Mouse (Mus musculus): ENCODE results near the gene Rrp36.

Rrp36 gene

DNA sequence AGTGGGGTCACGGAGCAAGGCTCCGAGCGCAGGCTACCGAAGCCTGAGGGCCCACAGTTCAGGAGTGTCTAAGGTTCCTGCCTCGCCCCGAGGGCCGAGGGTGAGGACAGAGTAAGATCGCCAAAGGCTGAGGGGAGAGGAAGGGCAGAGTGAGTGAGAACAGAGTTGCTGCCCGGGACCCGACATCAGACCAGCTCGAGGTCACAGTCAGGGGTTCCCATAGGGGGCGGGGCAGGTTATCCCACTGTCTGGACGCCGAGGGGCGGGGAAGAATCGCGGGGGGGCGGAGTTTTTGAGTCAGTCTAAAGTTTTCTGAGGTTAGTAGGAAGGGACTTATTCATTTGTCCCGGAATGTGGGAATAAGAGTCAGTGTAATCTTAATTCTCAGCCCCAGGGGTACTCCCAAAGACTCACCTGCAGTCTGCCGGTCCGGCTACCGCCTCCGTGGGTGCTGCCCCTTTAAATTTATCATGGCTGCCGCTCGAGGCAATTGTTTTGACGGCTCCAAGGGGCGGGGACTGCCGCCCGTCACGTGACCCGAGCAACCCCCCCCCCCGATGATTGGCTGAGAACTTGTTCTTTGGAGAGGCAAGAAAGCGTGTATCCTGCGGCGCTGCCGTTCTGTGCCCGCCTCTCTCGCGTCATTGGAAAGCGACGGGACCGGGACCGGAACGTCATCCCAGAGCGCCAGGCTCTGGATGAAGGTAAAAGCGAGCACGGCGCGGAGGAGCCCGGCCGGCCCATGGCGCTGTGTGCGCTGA is 28.4 kb downstream of the Rrp36 start, which contains the start of the genes Klc4 and Mrpl2:
TSS of gene Klc4 (minus strand) at position 462 of the 761 bp plus-strand sequence.
TSS of gene Mrpl2 (plus strand) at position 669 of the 761 bp plus-strand sequence.
- DNase-seq: peak; percentile 98 to 99

DNA sequence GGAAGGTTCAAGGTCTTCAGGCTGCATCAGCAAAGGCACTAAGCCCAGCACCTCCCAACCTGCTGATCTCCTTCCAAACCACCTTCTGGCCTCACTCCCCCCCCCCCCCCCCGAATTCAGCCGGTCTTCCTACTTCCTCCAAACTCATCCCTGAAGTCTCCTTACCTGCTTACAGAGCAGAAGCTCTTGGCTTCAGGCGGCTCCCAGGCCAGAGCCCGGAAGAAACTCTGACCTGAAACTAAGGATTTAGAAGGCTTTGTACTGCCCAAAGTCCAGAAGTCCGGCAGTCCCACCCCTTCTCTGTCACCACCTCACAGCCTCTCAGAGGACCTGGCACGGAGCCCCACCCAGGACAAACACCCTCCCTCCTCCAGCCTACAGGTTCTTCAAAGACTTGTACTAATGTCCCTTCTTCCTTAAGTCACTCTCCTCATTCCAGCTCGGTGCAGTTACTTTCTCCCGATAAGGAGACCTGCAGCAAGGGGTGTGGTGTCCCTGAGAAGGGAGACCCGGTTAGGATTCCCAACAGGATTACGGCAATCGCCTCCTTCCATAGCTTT is 29.2 kb downstream of the Rrp36 start:
- peak; percentile 94 to 95 for DNase-seq

DNA sequence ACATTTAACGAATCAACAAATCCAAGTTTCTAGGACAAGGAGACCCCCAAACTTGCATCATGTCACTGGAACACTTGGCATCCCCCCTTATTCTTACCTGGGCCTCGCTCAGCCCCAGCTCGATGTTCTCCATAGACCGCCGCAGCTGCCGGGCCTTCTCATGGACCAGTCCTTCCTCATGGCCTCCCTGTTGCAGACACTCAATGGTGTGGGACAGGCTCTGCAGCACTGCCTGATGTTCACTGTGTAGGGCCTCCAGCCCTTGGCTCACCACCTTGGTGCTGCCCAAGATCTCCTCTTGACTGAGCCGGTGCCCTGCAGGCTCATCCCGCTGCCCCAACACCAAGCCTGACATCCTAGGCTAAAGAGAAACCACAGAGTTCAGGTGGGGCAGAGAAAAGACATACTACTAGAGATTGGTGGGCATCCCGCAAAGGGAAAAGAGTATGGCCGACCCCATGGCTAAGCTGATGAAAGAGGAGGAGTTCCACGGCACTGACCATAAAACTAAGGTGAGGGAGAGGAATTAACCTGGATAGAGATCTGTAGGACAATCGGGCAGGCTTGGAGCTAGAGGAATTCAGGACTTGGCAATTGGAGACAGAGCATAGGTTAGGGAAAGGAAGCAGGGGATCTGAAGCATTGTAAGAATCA is 29.9 kb downstream of the Rrp36 start:
- DNase-seq: no peak

DNA sequence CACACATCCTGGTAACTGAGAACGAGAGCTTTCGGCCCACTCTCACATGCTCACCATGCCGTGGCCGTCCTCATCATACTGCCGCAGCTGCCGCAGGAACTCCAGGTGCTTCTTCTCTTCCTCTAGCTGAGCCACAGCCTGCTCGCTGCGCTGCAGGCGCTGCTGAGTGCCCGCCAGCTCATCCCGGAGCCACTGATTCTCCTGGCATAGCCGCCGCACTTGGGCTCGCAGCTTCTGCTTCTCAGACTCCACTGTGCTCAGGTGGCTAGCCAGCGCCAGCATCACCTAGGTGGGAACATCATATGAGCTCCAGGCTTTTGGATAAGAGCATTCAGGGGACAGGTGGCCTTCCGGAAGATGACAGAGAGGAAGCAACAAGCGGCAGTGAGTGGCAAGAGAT is 32.1 kb downstream of the Rrp36 start:
- DNase-seq: no peak

DNA sequence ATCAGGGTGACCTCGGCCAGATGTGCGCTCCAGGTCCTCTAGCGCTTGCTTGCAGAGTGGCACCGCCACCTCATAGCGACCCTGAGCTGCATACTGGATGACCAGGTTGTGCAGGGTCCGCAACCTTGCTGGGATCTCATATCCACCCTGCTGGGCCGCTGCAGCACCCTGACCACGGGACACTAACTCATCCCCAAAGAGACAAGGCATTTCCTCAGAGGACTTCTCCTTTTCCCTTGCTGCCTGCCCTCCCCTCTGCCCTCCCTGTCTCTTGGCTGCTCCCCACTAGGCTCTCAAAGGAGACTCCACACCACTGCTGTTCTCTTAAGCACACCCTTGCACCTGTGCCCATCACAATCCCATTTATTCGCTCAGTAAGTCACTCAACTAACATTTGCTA is 34.2 kb downstream of the Rrp36 start:
- no peak for DNase-seq

DNA sequence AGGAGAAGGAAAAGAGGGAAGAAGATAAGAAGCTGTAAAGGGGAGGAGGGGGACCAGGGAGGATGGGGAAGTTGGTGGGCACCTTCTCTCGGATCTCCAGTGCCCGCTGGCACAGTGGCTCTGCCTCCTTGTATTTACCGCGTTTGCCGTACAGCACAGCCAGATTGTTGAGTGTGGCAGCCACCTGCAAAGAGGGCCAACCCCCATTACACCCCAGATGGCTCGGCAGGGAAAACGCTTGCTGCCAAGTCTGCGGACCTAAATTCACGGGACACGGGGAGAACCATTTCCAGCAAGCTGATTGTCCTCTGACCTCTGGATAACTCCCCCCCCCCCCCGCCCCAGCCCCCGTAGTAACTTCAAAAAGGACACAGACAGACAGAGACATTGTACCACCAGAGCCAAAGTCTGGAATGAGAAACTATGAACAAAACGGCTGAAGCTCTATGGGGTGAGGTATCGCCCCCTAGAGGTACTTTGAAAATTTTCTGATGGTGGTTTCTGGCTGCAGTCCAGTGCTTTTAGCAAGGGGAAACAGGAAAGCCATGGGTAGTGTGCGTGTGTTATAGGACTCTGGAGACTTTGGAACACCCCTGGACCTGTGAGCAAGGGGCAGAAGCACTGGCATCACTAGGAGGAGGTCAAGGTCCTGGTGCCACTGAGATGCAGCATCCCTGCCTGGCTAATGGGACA is 37.2 kb downstream of the Rrp36 start:
- DNase-seq: peak; percentile 66 to 76

DNA sequence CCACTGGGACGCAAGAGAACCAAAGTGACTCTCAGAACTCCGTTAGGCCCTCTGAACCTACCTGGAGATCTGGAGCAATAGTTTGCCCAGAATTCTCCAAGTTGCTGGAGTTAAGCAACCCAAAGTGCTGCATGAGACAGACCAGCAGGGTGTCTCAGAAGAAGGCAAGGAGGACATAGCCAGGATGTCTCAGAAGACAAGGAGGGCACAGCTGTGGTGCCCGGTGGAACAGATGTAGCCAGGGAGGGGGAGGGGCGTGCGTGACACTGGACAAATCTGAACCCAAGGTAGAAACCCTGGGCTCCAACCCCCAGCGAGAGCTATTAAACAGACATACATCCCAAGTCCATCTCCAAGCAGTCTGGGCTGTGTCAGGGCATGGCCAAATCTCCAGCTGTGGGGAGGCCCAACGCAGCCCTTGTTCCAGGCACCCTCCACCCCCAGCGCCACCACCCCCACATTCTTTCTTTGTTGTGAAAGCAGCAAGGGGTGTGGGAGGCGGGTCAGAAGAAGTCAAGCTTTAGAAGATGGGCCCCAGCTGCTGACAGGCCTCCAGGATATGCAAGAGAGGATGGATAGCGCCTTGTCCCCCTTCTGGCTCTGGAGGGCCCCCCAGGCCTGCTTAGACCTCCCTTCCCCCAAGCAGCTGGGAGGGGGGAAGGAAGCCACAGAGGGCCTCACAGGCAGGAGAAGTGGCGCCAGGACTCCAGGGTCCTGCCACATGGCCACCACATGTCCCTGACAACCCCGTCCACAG is 44.3 kb downstream of the Rrp36 start:
- peak; percentile 61 to 64 for DNase-seq

DNA sequence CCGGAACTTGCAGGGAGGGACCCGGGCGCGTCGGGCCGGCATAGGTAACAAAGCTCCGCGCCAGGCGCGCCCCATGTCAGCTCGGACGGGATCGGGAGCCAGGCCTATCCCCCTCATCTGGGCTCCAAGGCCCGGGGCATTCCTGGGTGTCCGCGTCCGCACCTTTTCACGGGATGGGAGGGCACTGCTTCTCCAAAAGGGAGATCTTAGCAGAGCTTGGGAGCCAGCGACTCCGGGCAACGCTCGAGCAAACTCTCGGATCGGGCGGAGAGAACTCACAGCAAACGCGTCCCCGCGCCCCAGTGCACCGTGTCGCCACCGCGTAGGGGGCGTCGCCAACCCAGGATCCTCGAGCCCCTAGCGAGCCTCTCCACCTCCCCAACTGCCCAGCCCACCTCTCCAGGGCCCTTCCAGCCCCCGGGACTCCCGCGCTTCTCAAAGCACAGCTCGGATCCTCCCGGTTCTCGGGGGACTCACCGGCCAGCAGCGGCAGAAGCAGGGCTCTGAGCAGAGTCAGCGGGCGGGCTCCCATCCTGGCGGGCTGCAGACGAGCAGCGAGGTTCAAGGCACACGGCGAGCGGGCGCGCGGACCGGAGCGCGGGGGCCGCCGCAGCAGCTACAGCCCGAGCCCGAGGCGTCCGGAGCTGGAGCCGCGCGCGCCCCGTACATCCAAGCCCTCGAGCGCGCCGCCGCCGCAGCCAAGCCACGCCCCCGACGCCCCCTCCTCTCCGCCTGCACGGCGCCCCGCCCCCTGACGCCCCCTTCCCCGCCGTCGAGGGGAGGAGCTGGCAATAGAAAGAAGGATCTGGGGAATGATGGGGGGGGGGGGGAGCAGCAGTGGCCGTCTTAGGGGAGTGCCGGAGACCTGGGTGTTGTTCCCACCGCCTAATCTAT is 45.1 kb downstream of the Rrp36 start, which contains the start of gene Ptk7:
TSS of gene Ptk7 (minus strand) at position 714 of the 894 bp plus-strand sequence.
- peak; percentile 33 to 78 for DNase-seq

DNA sequence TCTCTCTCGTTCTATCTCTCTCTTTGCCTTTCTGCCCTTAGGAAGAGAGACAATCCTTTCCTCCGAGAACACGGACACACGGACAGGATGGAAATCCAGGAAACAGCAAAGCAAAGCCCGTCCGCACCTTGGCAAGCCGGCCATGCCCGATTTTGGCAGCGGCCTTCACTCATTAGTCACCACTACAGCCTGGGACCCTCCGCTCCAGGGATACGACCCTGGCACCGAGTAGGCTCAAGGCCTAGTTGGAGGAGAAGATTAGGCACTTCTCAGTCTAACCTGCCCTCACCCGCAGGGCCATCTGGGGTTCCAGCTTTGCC is 45.7 kb downstream of the Rrp36 start:
- peak in 1 of 2 experiments; percentile 49 for DNase-seq

DNA sequence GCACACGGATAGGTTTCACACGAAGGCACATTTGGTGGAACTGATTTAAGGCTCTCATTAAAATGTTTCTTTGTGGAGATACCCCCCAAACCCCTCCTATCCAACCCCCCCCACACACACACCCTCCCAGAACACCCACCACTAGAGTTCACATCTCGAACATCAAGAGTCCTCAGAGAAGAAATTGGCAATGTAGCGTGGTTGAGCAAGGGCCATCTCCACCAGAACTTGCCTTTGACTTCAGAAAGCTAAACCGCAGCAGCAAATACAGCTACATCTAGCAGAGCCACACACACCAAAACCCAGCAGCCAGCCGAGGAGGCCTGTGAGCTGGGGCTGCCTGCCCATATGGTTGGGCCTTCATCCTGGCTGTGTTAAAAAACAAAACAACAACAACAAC is 46.7 kb downstream of the Rrp36 start:
- DNase-seq: no peak

DNA sequence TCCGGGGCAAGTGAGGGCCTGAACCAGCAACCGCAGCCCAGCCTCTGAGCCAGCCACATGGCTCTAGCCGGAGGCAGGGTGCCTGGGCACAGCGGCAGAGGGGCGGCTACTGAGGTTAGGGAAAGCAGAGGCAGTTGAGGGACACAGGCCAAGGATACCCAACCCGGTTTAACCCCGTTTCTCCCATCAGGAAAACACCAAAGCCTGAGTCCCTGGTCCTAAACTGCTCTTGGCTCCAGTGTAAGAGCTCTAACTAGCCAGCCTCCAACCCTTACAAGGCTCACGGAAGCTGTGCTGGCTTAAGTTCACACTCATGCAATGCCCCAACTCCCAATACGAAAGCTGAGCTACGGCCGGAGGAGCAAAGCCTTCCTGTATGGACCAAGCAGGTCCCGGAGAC is 49.6 kb downstream of the Rrp36 start:
- no peak for DNase-seq

DNA sequence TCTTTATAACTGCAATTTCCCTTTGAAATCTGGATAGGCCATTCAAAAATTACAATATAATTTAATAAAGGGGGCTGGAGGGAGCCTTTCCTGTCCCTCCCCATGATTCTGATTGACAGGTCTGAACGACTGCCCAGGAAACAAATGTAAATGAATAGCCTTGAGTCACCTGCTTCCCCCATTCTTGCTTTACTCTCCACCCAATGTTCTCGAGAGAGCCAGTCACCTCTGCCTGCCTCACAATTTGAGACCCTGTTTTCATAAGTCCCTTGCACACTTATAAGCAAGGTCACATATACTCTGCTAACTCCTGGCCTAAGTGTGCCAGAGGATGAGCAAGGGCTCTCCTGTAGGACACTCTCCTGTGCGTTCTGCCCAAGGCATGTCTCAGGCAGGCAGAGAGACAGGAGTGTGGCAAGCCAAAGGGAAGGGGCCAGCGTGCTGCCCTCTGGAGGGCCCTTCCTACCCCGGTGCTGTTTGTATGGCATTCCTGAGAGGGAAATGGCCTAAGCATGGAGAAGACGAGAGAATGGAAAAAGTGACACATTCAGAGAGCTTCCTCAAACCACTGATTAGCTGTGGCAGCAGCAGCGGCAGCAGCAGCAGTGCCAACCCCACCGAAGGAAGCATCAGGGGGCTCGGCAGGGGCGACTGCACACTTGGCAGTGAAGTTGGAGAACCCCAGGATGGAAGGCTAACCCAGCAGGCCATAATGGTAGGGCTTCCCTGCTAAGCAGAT is 50.2 kb downstream of the Rrp36 start:
- no peak for DNase-seq

DNA sequence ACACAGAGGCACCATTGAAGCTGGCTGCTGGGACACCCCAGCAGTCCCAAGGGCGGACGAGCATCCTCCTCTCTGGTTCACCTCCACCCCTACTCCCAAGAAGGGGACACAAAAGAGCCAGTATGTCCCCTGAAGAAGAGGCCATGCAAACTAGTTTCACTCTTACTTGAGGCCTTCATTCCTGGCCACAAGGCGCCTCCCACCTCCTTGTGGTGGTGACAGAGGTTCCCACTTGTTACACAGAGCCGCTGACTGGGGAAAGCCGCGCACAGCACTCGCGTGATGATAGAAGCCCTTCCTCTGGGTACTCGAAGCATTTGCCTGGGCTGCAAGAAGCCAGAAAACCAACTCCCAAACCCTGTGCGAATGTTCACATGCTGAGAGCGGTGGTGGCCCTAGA is 51.9 kb downstream of the Rrp36 start:
- DNase-seq: no peak

DNA sequence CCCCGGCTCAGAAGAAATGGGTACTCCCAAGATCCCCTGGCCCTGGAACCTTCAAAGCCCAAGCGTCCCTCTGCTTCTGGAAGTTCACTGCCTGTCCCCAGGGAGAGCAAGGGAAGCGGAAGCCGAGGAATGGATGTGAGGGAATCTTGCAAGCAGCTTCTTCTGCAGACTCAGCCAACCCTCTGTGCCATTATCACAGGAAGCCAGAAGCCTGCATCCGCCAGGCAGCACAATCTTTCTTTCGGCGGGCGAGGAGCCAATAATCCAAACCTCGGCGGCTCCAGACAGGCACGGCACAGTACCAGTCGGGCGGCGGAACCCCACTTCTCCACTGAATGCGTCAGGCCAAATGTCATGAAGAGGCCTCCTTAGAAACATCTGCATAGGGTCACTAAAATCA is 52.8 kb downstream of the Rrp36 start:
- DNase-seq: peak; percentile 40 to 63

DNA sequence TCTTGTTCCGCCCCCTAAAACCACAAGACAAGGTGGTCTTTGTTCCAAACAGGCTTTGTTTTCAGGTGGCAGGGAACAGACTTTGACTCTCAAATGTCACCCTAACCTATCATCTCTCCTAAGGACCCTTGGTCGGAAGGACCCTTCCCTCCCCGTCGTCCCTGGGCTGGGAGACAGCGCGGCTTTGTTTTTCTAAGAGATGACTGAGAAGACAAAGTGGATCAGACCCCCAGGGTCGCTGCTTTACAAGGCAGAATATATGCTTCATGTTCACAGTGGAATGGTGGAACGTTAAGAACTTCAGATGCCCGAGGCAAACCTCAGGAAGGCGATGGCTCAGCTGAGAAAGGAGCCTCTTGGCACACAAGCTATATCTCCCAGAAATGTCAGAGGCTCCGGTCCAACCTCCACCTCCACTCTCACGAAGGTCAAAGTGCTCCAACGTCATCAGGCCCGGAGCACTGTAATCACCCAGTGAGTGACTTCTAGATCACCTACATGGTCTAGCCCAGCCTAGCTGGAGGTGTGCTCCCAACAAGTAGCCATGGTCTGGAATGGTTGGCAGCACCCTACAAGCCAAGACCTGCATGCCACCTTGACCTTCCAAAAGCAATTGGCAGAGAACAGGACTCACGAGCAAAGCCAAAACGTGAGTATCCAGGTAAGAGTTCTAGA is 54.3 kb downstream of the Rrp36 start:
- no peak for DNase-seq

DNA sequence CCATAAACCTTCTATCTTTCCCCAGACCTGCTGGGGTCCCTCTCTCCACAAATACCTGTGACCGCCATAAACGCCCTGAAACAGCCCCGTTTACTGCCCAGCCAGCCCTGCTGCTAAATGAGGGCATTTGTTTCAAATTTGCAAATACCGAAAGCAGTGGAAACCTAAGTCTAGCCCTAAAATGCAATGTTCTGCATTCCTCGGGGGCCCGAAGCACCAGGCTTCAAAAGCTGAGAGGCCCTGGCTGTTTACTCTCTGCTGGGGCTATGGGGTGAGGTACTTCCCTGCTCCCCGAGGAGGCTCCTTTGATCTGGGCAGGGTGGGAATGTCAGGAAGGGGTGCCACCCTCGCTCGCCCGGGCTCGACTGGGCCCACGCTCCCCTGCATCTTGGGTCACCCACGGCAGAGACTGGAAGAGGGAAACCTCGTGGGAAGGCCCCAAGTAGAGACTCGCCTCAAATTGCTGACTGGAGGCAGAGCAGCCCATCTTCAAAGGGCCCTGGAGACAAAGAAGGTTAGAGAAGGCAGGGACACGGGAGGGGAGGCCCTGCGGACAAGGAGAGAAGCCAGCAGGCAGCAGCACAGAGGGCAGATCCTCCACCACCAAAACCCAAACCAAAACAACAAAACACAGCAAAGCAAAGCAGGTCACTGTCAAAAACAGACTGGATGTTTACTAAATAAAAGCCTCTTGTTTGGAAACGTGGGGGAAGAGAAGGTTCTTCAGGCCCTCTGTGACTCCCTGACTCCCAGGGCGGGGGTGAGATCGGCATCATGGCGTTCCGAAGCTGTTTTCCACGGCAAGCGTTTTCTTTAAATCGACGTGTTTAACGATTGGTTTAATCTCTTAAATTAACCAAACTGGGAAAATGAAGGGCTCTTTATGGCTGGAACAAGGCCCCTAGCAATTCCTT is 55.1 kb downstream of the Rrp36 start:
- DNase-seq: no peak

DNA sequence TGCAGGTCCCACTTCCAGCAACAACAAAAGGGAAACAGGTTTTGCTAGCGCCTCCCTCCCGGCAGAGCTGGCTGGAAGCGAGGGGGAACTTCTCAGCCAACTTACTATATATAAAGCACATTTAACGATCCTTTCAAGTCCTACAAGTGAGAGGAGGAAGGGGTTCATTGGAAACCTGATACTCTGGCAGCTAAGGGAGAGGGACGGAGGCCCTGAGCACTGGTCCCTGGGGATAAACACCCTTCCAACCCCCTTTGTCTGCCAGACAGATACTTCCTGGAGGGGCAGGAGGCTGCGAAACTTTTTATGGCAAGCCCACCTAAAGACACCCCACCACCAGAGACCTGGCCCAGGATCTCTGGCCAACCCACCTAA is 55.8 kb downstream of the Rrp36 start:
- DNase-seq: no peak

DNA sequence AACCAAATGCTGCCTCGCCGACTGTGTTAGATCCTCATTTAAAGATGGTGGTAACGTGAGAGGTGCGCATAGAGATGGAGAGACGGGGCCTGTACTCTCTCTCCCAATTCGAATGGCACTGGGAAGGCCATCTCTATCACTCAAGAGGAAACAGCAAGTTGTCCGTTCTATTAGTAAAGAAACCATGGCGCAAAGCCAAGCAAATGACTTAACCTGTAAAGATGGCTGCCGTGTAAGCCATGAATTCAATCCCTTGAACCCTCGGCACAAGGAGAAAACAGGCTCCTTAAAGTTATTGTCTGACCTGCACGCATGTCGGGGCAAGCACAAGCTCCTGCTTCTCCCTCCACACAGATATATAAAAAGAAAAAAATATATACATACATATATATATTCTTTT is 56.4 kb downstream of the Rrp36 start:
- DNase-seq: no peak
